Comparison of ENCODE assay signal across 18 mouse cellular contexts in the genomic region with DNA sequence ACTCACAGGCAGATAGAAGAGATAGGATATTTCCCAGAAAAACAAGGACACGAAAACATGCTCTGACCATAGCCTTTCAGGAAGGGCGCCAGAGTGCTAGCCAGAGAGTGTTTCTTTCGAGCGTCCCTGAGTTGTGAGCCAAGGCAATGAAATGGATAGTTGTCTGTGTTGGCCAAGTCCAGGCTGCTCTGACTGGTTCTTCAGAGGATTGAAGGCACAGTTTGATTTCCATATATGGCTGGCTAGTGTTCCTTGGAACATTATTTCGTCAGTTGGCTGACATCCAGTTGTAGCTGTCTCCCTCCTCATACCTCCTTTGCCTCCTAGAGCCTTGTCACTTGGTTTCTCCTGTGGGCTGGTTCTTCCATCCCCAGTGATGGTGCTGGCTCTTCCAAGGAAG.
DNase-seq lines count a peak whose midpoint lies in the region; ATAC-seq and TF ChIP-seq lines count a peak whose summit lies in the region.
"Had no signal": no experiment of that assay in that cellular context is flagged by ENCODE, and none has a peak within 500 bp of the region (broad histone marks: within the 10 kb centered on the region; RNA-seq: fewer than 3 reads in every experiment).

No protein-coding gene starts in this region.

- no peak for ATAC-seq in granulocyte monocyte progenitor cell, adult 5-6 weeks (replicated peaks; ENCODE audit: poor library complexity, severe bottlenecking)
- ATAC-seq: hindbrain, postnatal 0 days had no signal

- H3K4me3 ChIP-seq in left cerebral cortex, adult 2 months = no peak overlapping the region
- H3K4me3 ChIP-seq: heart, embryonic 13.5 days; limb, embryonic 10.5 days had no signal

- peak overlapping the region; percentile 79 for H3K27ac ChIP-seq in left cerebral cortex, adult 2 months
- H3K27ac ChIP-seq: heart, embryonic 13.5 days; hindbrain, postnatal 0 days; limb, embryonic 10.5 days; macrophage had no signal

- intact Hi-C loops in left cerebral cortex, adult 2 months (cut with DNase I) = loop anchor here (2.0 to 10.0 kb wide), 3 partner anchors 73 to 827 kb away; no protein-coding TSS in a partner anchor
- intact Hi-C loops in left cerebral cortex, postnatal 4 days (cut with DNase I) = loop anchor here (10.0 kb wide), 1 partner anchor 97 kb away; no protein-coding TSS in a partner anchor

- no peak for TF ChIP-seq POLR2A in brain, embryonic 14.5 days (IDR thresholded peaks at IDR 0.05; ENCODE audit: borderline replicate concordance, extremely low read depth, insufficient read depth, insufficient read length, poor library complexity, severe bottlenecking)

- TF ChIP-seq CTCF in left cerebral cortex, adult 2 months (IDR thresholded peaks at IDR 0.05) = no peak
- TF ChIP-seq CTCF in brain, embryonic 14.5 days (IDR thresholded peaks at IDR 0.05; ENCODE audit: borderline replicate concordance, extremely low read depth, insufficient read depth, insufficient read length) = no peak

- DNase-seq in cerebellum, postnatal 14 days = peak; percentile 2 to 3
- DNase-seq in cerebellum, adult 18-20 months = no peak
- DNase-seq in left cerebral cortex, adult 2 months (ENCODE audit: extremely low spot score in 1 of 2, low spot score in 2 of 2) = no peak
- DNase-seq in left cerebral cortex, postnatal 4 days = no peak
- DNase-seq in ovary, adult 18-20 months (ENCODE audit: low spot score) = peak; percentile 51
- DNase-seq in ovary, postnatal 10 days (ENCODE audit: low spot score) = no peak
- DNase-seq in brain, embryonic 14.5 days (ENCODE audit: low read depth) = peak; percentile 3
- DNase-seq: adrenal gland, adult 8-10 months; cerebellum, adult 2 months; heart, postnatal 4 days; kidney, adult 18-20 months; kidney, postnatal 25 days; thymus, adult 18-20 months had no signal

Comparison
In these comparisons a context has a peak if more than half of its experiments do, and no peak if none do; other contexts are left out.
1. DNase-seq: peak in cerebellum, postnatal 14 days (2 of 2), ovary, adult 18-20 months (single experiment) and brain, embryonic 14.5 days (single experiment); none in cerebellum, adult 18-20 months (0 of 2), left cerebral cortex, adult 2 months (0 of 2), left cerebral cortex, postnatal 4 days (single experiment) and ovary, postnatal 10 days (single experiment).